In the genomic region with DNA sequence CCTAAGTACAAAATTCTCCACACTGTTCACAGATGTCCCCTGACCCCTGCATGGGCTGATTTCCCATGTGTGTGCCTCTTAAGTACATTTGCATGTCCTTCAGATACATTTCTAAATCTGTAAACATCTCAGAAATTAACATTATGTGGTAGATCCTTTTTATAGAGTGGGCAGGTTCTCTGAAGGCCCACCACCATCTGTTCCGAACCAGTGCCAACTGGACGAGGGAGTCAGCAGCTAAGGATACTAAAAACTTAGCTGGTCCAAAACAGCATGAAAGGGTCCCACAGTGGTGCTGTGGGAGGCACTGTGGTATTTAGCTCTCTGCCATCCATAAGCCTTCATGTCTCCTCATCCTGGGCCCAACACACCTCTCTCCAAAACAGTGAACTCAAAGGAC, we compare ENCODE assay signal across 16 mouse cellular contexts. TPM values are rescaled to one million over a fixed set of nuclear protein-coding genes. Genes with fewer than 3 reads are reported as not detected.
DNase-seq lines count a peak whose midpoint lies in the region; ATAC-seq lines count a peak whose summit lies in the region.
"Had no signal": no experiment of that assay in that cellular context is flagged by ENCODE, and none has a peak within 500 bp of the region (broad histone marks: within the 10 kb centered on the region; RNA-seq: fewer than 3 reads in every experiment).

No protein-coding gene starts in this region.

- H3K9me3 ChIP-seq in midbrain, embryonic 10.5 days (replicated peaks): no peaks in the 10 kb centered on the region
- H3K9me3 ChIP-seq: embryonic facial prominence, embryonic 10.5 days; heart, embryonic 12.5 days; hindbrain, embryonic 13.5 days; intestine, embryonic 15.5 days had no signal

- 0 out of 2 replicates have a peak, but pooled peaks cover 4% of the 10 kb centered on the region for H3K4me1 ChIP-seq in midbrain, embryonic 10.5 days
- H3K4me1 ChIP-seq: intestine, embryonic 15.5 days had no signal

- H3K27ac ChIP-seq in midbrain, embryonic 10.5 days (replicated peaks): no peak overlapping the region
- H3K27ac ChIP-seq: embryonic facial prominence, embryonic 10.5 days; hindbrain, embryonic 13.5 days; intestine, embryonic 15.5 days; stomach, postnatal 0 days had no signal

- peaks cover 35% of the 10 kb centered on the region for H3K36me3 ChIP-seq in midbrain, embryonic 10.5 days

- H3K27me3 ChIP-seq in midbrain, embryonic 10.5 days (ENCODE audit: low read depth, poor library complexity, severe bottlenecking): no peaks in the 10 kb centered on the region
- H3K27me3 ChIP-seq: CH12.LX; heart, embryonic 12.5 days; hindbrain, embryonic 13.5 days; intestine, embryonic 15.5 days had no signal

- peak; percentile 75 for ATAC-seq in frontal cortex, adult (ENCODE audit: low TSS enrichment)

- peak; percentile 30 for DNase-seq in layer of hippocampus, adult 11-12 months (ENCODE audit: low spot score)
- DNase-seq in layer of hippocampus, postnatal 25 days (ENCODE audit: extremely low spot score in 1 of 2, low spot score in 1 of 2): no peak
- DNase-seq in frontal cortex, postnatal 36 days (ENCODE audit: low spot score in 2 of 2): peak; percentile 60 to 75
- peak; percentile 78 to 84 for DNase-seq in right cerebral cortex, postnatal 10 days (ENCODE audit: low spot score in 2 of 2)
- DNase-seq in retina, postnatal 1 day: no peak
- no peak for DNase-seq in midbrain, embryonic 10.5 days (ENCODE audit: low spot score)
- no peak for DNase-seq in adrenal gland, postnatal 4 days (ENCODE audit: low spot score in 2 of 2)
- DNase-seq: heart, adult 11 months; thymus, postnatal 14 days had no signal

- no peak overlapping the region for H3K4me3 ChIP-seq in midbrain, embryonic 10.5 days
- H3K4me3 ChIP-seq: embryonic facial prominence, embryonic 10.5 days; heart, embryonic 12.5 days; hindbrain, embryonic 13.5 days; intestine, embryonic 15.5 days had no signal

- 92% methylated on average over 2 of the region's 2 CpGs for WGBS in midbrain, embryonic 10.5 days

RNA-seq across cellular contexts. Expression of a gene that starts 19.8 kb away (rescaled TPM):
- 10 to 100 TPM; 50.1 to 53.8 TPM for total RNA-seq in layer of hippocampus, postnatal 25 days (2021)
- 31.7 and 32.5 TPM in 2 replicates for polyA plus RNA-seq in midbrain, embryonic 10.5 days (2016; fragmentation: Nextera tagmentation; extraction: Ambion mirVana)
- 10 to 100 TPM; 32.1 to 32.8 TPM for total RNA-seq in adrenal gland, postnatal 4 days (2021)

RNA-seq across cellular contexts. Expression of a gene that starts 21.1 kb away (rescaled TPM):
- total RNA-seq in layer of hippocampus, postnatal 25 days (2021): 10 to 100 TPM; 29.1 to 31.4 TPM
- 51.8 and 52.1 TPM in 2 replicates for polyA plus RNA-seq in midbrain, embryonic 10.5 days (2016; fragmentation: Nextera tagmentation; extraction: Ambion mirVana)
- 10 to 100 TPM; 63.2 to 76.7 TPM for total RNA-seq in adrenal gland, postnatal 4 days (2021)

RNA-seq across cellular contexts. Expression of a gene that starts 44.0 kb away (rescaled TPM):
- 1 to 10 TPM; 5.3 to 5.9 TPM for total RNA-seq in layer of hippocampus, postnatal 25 days (2021)
- polyA plus RNA-seq in midbrain, embryonic 10.5 days (2016; fragmentation: Nextera tagmentation; extraction: Ambion mirVana): 1.7 and 1.8 TPM in 2 replicates
- total RNA-seq in adrenal gland, postnatal 4 days (2021): 1 to 10 TPM; 1.8 to 2.6 TPM

RNA-seq across cellular contexts. Expression of a gene that starts 44.5 kb away (rescaled TPM):
- 100 to 1,000 TPM; 170 to 175 TPM for total RNA-seq in layer of hippocampus, postnatal 25 days (2021)
- 17.6 and 26.2 TPM in 2 replicates for polyA plus RNA-seq in midbrain, embryonic 10.5 days (2016; fragmentation: Nextera tagmentation; extraction: Ambion mirVana)
- 10 to 100 TPM; 54.0 to 55.9 TPM for total RNA-seq in adrenal gland, postnatal 4 days (2021)

RNA-seq across cellular contexts. Expression of a gene that starts 57.2 kb away (rescaled TPM):
- total RNA-seq in layer of hippocampus, postnatal 25 days (2021): 10 to 100 TPM; 70.2 to 72.7 TPM
- 129 and 131 TPM in 2 replicates for polyA plus RNA-seq in midbrain, embryonic 10.5 days (2016; fragmentation: Nextera tagmentation; extraction: Ambion mirVana)
- total RNA-seq in adrenal gland, postnatal 4 days (2021): 10 to 100 TPM; 78.7 to 79.8 TPM

Comparison
In these comparisons a context has a peak if more than half of its experiments do, and no peak if none do; other contexts are left out.
1. DNase-seq: peak in layer of hippocampus, adult 11-12 months (single experiment), frontal cortex, postnatal 36 days (2 of 2) and right cerebral cortex, postnatal 10 days (2 of 2); none in layer of hippocampus, postnatal 25 days (0 of 2), retina, postnatal 1 day (single experiment), midbrain, embryonic 10.5 days (single experiment) and adrenal gland, postnatal 4 days (0 of 2).